Mouse (Mus musculus) urinary bladder, adult 18-20 months (tissue): Measurements from ENCODE around the gene Tox4.
"Not testable (repeated sequence)": the region's sequence is repeated elsewhere in the genome, so short reads cannot be mapped to it uniquely, and the experiment has no call there.

Experiments used
- DNase-seq, 2 experiments: peaks; one replicate each; pipeline ENCODE4 v3.0.0; 2022; ENCODE audit warnings: low spot score in 2 of 2, mixed read lengths in 2 of 2

Tox4 gene

DNA sequence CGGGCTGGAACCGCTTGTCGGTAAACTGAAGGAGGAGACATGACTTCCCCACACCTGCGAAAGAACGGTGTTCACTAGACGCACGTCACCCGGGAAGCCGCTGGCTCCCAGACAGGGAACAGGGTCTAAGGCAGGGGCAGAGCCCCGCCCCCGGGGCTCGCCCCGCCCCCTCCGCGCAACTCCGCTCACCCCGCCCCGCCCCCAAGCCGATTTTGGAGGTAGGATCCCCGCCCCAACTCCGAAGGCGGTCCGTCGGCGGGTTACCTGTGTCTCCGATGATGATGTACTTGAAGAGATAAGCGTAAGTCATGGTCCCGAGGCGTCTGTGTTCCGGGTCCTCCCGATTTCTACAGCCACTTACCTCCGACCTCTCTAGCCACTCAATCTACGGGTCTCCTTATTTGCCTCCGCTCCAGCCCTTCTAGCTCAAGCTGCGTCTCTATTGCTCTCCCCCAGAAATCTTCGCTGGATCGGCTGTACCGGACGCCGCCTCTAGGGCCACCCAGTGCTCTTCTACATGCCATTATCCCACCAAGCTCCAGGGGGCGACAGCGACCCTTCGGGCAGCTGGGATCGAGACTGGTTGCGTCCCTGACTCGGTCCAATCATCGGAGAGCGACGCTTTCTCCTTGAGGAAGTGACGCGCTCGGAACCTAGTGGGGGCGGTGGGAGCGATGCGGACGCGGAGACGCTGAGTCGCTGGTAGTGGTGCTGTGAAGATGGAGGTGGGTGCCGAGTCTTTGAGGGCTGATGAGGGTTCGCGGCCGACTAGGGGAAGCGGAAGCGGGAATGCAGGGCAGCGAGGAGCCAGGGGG is at the start of gene Tox4, which contains the start of gene Rab2b:
TSS of gene Tox4 (plus strand) at position 215 of the 815 bp plus-strand sequence.
TSS of gene Rab2b (minus strand) at position 614 of the 815 bp plus-strand sequence.
- DNase-seq: peak; percentile 96 to 98

DNA sequence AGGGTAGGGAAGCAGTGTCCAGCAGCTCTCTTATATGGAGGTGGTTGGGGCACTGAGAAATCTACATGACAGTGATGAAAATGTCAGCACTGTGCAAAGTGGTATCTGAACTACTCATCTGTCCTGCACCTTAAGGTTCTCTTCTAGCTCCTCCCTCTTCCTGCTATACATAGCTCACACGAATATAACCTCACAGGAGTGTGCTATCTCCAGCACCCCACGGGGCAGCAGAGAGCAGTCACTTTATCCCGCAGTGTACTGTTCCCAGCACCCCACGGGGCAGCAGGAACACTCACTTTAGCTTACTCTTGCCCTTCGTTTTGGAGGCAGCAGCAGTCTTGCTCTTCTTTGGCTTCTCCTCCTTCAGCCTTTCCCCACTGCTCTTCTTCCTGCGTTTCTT is 46.7 kb upstream of the Tox4 start:
- DNase-seq: no peak

DNA sequence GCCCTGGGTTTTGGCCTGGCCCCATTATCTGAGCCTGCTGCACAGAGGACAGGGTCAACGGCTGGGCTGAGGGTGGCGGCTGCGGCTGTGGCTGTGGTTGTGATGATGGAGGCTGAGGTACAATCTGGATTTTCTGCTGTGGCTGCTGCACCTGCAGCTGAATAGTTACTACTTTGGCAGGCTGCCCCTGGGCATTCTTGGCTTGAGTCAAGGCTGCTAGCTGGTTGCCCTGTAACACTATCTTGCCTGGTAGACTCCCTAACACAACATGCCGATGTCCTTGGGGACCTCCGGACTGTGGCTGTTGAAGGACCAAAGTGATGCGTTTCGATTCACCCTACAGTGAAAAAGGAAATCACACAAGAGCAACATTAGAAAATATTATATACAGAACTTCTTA is 43.8 kb upstream of the Tox4 start:
- DNase-seq: no peak

DNA sequence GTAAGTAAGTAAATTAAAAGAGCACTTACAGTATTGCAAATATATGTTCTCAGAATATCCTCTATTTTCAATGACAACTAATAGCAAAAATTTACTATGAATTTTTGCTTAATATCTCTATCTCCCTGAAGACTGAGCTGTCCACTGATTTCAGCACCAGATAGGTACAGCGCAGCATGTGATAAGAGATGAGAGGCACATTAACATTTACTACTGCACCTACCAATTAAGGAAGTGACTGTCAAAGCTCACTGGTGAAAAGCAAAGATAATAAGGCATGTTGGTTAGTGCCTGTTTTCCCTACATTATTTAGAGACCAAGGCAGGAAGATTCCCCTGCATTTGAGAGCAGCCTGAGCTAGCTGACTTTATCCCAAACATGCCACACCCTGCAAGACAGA is 42.7 kb upstream of the Tox4 start:
- no peak for DNase-seq

DNA sequence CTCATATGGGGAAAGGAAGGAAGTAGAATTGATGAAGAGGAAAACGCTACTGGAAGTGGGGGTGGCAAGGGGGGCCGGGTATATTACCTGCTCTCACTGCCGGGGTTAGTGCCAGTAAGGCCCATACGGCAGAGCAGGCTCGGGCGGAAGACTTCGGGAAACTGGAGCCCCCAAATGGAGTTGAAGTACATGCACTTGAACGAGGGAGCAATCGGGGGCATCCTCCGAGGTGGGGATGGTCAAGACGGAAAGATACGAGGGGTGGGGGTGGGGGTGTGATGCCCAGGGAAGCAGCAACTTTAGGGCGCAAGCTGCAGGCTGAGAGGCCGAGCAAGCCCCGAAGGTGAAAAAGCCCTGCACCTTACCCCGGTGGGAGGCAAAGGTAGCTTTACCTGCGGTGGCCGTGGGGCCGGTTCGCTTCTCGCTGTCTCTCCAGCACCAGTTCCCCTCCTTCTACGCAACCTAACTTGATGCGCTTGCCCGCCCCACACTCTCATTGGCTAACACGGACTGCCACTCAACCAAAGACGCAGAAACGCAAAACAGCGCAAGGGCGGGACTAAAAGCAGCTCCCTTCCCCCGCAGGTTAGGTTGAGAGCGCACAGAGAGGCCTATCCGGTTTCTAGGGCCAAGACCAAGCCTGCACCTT is 34.8 kb upstream of the Tox4 start:
- DNase-seq: peak; percentile 99 to 100

DNA sequence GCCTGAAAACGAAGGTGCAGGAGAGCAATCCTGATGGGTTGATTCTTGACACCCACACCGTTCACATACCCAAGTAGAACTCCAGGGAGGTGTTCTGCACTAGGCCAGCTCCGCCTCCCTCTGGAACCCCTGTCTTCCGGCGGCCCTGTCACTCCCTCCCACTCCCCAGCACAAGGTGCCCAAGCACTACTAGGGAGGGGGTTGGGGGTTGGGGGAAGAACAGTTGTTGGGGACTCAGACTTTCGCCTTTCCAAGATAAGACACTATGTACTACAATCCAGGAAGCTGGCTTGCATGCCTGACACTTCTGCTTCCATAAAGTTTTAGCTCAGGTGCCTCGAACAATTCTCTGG is 34.3 kb upstream of the Tox4 start:
- no peak for DNase-seq

DNA sequence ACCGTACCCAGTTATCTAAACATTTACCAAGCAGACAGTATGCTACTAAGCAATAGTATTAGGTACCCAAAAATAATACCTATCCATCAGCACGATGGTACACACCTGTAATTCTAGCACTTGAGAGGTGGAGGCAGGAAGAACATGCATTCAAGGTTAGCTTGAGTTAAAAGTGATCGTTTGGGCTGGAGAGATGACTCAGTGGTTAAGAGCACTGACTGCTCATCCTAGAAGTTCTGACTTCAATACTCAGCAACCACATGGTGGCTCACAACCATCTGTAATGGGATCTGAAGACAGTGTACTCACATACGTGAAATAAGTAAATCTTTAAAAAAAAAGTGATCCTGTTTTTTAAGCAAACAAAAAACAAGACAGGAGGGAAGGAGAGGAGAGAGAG is 32.8 kb upstream of the Tox4 start:
- DNase-seq: no peak

DNA sequence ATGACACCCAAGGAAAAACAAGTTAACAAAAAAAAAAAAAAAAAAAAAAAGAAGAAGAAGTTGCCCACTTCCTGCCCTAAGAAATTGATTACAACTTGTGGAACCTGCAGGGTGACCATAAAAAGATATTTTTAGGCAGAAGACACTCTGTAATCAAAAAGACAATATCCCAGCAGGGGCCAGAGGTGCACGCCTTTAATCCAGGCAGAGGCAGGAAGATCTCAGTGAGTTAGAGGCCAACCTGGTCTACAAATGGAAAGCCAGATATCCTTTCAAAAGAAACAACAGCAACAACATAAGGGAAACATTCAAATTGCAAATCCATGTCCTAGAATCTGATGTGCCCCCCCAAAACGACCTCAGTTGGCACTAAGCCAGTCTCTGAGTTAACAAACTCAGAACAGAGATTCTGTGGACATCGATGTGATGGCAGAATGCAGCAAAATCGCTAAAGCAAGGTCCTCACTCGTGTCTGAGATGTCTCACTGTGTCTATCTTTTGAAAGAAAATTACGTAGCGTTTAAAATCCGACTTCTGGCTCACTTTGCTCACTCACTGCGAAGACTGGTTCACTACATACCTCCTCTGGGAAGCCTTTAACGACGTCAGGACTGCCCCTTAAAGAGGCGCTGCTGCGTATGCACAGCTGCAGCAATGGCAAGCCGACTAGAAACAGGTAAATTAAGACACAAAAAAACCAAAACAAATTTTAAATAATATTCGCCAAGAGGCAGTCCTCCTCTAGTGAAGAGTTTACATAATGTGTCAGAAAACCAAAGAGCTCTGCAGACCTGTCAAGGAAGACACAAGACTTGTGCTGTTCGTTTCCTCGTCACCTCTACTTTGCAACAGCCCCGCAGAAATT is 22.4 kb upstream of the Tox4 start:
- no peak for DNase-seq

DNA sequence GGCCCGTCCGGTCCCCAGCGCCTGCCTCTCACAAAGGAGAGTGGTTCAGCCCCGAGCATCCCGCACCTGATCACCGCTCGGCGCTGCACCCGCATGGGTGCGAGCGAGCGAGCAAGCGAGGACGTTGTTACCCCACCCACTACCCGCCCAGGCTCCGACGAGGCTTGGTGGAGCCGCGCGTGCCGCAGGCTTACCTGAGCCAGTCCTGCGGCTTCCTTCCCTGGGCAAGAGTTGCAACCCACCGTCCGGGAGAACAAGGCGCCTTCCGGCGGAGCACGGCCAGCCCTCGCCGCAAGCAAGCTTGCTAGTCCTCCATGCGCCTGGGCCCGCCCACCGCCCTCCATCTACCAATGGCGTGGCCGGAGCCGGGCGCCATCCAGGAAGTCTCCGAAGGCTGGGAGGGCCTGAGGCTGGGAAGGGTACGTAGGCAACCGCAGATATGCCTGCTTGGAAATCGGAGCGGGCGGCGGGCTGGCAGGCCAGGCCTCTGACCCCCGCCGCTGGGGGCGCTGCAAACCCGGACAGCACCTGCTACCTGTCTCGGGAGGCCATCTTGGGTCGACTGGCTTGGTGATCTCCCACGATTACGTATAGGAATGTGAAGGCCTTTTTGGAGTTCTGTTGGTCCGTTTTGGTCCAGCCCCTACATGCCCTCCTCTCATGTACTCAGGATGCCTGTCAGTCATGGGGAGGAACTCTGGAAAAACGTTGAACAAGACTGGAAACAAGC is 21.3 kb upstream of the Tox4 start, which contains the start of gene Chd8:
TSS of gene Chd8 (minus strand) at position 297 of the 730 bp plus-strand sequence.
- peak; percentile 94 to 98 for DNase-seq

DNA sequence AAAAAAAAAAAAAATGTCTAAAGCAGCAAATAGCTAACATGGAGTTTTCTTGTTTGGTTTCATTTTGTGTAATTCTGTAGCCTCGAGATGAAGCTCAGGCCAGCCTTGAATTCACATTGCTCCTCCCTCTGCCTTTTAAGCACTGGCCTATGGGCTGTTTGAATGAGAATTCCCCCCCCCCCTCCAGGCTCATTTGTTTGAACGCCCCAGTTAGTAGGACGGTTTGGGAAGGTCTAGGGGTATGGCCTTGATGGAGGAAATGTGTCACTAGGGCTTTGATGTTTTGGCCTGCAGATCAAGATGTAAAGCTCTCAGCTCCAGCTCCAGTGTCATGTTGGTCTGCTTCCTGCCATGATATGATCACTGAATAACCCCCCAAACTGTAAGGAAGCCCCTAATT is 6.2 kb upstream of the Tox4 start:
- DNase-seq: no peak

DNA sequence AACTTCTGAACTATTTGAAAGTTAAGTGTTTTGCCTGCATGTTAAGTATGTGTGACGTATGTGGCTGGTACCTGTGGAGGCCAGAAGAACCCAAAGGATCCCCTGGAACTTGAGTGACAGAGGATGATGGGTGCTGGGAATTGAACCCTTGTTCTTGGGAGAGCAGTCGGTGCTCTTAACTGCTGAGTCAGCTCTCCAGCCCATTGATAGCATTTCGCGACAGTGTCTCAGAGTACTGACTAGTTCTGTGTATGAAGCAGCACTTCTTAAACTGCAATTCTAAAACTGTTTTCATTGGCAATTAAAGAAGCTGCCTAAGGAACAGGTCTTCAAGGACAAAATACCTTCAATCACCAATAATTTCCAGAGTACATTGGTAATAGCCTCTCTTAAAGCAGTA is 1.7 kb upstream of the Tox4 start:
- no peak for DNase-seq

DNA sequence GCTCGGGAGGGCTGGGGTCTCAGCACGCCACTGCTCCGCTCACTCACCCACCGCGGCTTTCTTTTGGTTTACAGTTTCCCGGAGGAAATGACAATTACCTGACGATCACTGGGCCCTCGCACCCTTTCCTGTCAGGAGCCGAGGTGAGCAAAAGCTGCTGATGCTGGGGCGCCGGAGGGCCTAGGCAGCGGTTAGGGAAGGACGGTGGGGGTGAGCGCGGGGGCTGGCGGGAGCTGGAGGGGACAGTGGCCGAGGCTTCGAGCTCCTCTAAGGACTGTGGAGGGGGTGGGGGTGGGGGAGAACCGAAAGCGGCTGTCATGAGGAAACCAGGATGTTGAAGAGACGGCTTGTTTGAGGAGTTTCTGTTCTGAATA is 788 bp downstream of the Tox4 start:
- no peak for DNase-seq

DNA sequence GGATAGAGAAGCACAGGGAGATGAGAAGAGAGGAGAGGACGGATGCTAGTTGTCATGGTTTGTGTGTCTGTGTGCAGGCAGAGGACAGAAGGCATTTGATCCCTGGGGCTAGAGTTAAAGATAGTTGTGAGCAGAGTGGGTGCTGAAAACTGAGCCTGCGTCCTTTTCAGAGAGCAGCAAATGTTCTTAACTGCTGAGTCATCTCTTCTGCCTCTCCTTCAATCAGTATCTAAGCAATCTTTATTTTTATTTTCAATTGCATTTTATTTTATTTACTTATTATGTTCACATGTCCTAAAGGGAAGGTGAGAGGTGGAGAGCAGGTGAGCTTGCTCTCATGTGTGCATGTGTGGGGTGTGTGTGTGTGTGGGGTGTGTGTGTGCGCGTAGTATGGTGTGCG is 4.7 kb downstream of the Tox4 start:
- DNase-seq: no peak

DNA sequence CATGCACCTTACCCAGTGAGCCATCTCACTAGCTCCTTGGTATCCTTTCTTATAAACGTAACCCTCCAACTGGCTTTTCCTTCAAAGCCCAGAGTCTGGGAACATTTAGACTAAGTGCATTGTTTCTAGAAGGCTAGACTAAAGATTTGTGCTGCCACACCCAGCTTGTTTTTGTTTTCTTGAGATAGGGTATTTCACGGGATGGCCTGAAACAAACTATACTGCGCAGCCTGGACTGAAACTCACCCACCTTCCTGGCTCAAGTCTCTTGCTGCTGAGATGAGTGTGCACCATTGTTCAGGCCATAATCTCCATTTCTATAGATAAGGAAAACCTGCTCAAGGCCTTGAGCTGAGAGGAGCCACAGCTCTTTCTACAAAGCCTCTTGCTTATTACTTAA is 5.2 kb downstream of the Tox4 start:
- DNase-seq: no peak

DNA sequence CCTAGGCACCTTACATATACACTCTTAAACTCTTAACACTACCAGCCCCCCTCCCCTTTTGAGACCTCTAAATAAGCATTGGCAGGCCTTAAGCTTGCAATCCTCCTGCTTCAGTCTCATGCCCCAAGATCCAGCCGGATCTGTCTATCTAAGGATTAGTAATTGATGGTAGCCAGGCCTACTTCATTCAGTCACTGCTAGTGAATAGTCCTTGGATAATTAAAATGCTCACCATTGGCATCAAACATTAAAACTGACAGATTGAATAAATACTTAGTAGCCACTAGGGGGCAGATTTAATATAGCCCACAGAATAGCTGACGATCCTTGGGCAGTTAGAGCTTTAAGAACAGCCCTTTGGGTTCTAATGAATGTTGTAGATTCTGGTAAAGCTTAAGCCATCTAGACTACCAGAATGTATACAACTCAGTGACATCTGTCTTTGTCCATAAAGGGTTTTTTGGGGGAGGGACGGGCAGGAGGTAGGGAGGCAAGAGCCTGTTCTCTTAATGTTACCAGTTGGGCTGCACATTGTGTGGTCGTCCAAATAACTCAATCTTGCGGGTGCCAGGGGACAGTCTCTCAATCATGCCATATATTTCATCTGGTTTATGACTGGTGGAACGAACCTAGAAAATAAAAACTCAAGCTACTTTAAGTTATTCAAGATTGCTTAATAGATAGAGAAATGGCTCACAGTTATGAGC is 16.8 kb downstream of the Tox4 start:
- DNase-seq: no peak

DNA sequence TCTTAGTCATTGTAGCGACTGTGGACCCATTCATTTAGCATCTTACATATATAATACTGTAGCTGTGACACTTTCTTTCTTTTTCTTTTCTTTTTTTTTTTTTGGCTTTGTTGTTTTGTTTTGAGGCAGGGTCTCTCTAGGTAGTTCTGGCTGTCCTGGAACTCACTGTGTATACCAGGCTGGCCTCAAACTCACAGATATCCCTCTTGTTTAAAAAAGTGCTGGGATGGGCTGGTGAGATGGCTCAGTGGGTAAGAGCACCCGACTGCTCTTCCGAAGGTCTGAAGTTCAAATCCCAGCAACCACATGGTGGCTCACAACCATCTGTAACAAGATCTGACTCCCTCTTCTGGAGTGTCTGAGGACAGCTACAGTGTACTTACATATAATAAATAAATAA is 24.6 kb downstream of the Tox4 start:
- DNase-seq: not testable (repeated sequence)

DNA sequence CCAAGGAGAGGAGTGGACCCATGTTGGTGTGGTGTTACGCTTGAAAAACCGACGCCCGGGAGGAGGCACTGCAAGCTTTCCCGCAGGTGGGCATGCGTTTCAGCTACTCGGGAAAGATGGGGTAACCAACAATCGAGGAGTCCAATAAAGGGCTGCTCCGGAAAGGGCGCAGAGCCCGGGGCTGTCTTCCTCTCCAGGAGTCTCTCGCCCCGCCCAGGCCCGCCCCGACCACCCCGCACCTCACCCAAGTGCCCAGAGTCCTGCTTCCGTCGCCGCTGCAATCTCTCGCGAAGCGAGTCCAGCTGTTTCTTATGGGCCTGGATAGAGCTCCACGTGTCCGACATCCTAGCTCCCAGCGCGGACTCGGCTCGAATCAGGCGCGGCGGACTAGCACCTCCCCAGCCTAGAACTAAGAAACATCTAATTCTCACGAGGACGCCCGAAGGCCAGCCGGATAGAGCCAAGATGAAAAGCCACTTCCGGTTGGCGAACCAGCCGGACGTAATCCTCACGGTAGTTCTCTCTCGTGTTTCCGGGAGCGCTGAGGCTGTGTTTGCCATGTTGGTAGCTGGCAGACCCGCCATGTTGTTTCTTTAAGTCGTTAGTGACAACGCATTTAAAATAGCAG is 25.8 kb downstream of the Tox4 start, which contains the start of gene Mettl3:
TSS of gene Mettl3 (minus strand) at position 485 of the 628 bp plus-strand sequence.
- DNase-seq: peak; percentile 80 to 88

DNA sequence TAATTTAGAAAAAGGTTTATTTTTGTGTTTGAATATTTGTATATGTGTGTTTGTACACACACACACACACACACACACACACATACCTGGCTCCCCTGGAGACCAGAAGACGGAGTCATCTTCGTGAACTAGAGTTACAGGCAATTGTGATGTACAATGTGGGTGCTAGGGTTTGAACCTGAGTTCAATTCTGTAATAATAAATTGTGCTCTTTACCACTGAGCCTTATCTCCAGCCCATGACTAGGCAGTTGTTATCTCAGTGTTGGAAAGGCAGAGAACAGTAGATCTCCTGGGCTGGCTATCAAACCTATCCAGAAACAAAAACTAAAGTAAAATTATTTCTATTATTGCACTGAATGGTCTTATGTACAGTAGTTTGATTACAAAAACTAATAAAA is 27.2 kb downstream of the Tox4 start:
- DNase-seq: no peak

DNA sequence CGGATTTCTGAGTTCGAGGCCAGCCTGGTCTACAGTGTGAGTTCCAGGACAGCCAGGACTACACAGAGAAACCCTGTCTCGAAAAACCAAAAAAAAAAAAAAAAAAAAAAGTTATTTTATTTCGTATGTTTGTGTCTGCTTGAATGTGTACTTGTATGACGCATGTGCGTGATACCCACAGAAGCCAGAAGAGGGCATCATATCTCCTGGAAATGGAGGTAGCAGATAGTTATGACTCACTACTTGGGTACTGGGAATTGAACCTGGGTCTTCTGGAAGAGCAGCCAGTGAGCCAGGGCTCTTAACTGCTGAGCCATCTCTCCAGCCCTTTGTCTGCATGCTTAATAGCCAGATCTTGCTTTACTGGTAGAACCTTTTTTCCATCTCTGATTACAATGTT is 31.4 kb downstream of the Tox4 start:
- DNase-seq: not testable (repeated sequence)

DNA sequence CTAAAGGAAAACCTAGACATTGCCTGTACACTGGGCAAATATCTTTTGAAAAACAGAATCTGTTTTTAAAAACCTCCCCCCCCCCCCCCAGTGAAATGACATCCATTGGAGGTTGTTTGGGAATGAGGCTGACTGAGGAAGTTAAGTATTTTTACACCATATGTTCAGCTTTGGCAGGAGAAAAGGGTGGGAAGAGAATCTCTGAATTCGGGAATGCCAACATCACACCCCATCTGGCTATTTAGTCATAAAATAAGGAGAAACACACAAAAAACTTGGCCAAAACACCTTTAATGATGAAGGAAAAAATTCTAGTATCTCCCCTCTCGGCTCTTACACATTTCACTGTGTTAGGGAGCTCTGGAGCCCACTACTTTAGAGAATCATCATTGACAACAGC is 32.0 kb downstream of the Tox4 start:
- no peak for DNase-seq
